Mouse (Mus musculus) stomach, embryonic 14.5 days (tissue): ENCODE data around the gene Gpr35. TPM values are rescaled to one million over a fixed set of nuclear protein-coding genes. Genes with fewer than 3 reads are reported as not detected.
A peak's percentile ranks its signal among the peaks of the same experiment; 100 is the strongest.

Experiments used
- ATAC-seq: fragments of 200-750 bp; cut with Nextera tagmentation; 2 replicates; pipeline ENCODE4 v1.8.0; 2017; ENCODE audit warnings: low read depth, moderate TSS enrichment; ENCODE audit not compliant: insufficient number of reproducible peaks, insufficient read depth, low FRiP score
- H3K27ac ChIP-seq: fragments of 300-500 bp; sonication (generic); 2 replicates; pipeline ENCODE4 v1.5.1; 2014; ENCODE audit warnings: mild to moderate bottlenecking, low read length, moderate library complexity, mixed read lengths
- H3K27me3 ChIP-seq: fragments of 300-500 bp; sonication (generic); 2 replicates; pipeline ENCODE4 v1.6.1; 2014; ENCODE audit warnings: low read length, control low read depth, mixed read lengths; ENCODE audit not compliant: control insufficient read depth, insufficient read depth
- H3K36me3 ChIP-seq: fragments of 300-500 bp; sonication (generic); 2 replicates; pipeline ENCODE4 v1.6.1; 2014; ENCODE audit warnings: mild to moderate bottlenecking, control low read depth, low read length, moderate library complexity, mixed read lengths; ENCODE audit not compliant: control insufficient read depth, insufficient read depth
- H3K4me1 ChIP-seq: fragments of 300-500 bp; sonication (generic); 2 replicates; pipeline ENCODE4 v1.6.1; 2014; ENCODE audit warnings: low read length, control low read depth, mixed read lengths; ENCODE audit not compliant: control insufficient read depth, insufficient read depth
- H3K4me2 ChIP-seq: fragments of 300-500 bp; sonication (generic); replicated peaks from 2 replicates; pipeline ENCODE4 v1.6.1; 2014; ENCODE audit warnings: low read depth, low read length, control low read depth
- H3K4me3 ChIP-seq: fragments of 300-500 bp; sonication (generic); 2 replicates; pipeline ENCODE4 v1.5.1; 2014; ENCODE audit warnings: low read depth, low read length, control low read depth
- H3K9ac ChIP-seq: fragments of 300-500 bp; sonication (generic); replicated peaks from 2 replicates; pipeline ENCODE4 v1.6.1; 2014; ENCODE audit warnings: low read depth, mild to moderate bottlenecking, control low read depth, low read length, moderate library complexity, mixed read lengths
- H3K9me3 ChIP-seq: fragments of 300-500 bp; sonication (generic); 2 replicates; pipeline ENCODE4 v1.6.1; 2016; ENCODE audit warnings: low read depth, low read length, control low read depth; ENCODE audit not compliant: control insufficient read depth
- WGBS: fragments of 180-500 bp; shearing (Covaris S2); extraction: QIAGEN DNeasy Blood & Tissue Kit; methylation state at CpG from one replicate; pipeline ENCODE4 v1.1.7; 2014; 5-methylcytosine and 5-hydroxymethylcytosine counted together
- polyA plus RNA-seq: library from polyadenylated mRNA; unstranded; fragments of >200 nt; fragmentation: Nextera tagmentation; extraction: Ambion mirVana; gene quantifications from 2 replicates; pipeline ENCODE4 v1.2.1, GENCODE M21; 2014

The Gpr35 gene
- polyA plus RNA-seq, 1 experiment from 2014 or later, result 7.7 TPM

DNA sequence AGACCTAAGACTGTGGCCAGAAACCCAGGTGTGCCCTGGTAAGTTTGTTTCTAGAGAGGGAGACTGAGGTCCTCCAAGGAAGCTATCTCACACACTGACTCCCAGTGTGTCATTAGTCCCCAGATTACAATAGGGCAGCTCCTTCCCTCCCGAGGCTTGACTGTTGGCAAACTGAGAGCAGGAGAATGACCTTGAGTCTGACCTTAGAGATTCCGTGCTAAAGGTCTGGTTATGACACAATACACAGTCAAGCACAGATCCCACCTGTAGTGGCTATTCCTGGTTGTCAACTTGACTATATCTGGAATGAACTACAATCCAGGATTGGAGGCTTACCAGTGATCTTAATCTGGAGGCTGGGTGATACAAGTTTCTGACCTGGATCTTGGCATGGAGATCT is 79.4 kb downstream of the Gpr35 start:
- no peak overlapping the region for H3K9ac ChIP-seq
- H3K4me1 ChIP-seq, result no peaks in the 10 kb centered on the region
- no peak overlapping the region for H3K4me3 ChIP-seq
- WGBS, result 60% methylated on average over 2 of the region's 2 CpGs
- no peaks in the 10 kb centered on the region for H3K9me3 ChIP-seq
- ATAC-seq, result no peak
- H3K27me3 ChIP-seq, result no peaks in the 10 kb centered on the region
- no peak overlapping the region for H3K4me2 ChIP-seq
- H3K36me3 ChIP-seq, result no peaks in the 10 kb centered on the region
- no peak overlapping the region for H3K27ac ChIP-seq

DNA sequence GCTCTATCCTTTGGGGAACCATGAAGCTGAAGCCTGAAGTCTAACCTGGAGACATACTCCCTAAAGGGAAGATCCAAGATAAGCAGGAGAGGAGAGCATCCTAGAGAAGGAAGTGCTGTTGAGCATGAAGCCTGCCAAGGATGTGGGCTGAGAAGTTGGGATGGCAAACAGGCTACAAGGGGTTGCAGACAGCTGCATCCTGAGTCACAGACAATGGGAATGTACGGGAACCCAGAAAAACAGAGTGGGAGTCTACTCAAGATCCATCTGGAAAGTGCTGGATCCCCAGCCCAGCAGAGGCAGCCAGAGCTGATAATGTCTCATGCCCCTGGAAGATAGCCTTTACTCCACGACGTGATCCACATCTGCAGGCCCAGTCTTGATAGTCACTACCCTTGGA is 80.5 kb downstream of the Gpr35 start:
- H3K27me3 ChIP-seq, result no peaks in the 10 kb centered on the region
- no peaks in the 10 kb centered on the region for H3K36me3 ChIP-seq
- 80% methylated on average over 3 of the region's 3 CpGs for WGBS
- no peak overlapping the region for H3K4me2 ChIP-seq
- no peak overlapping the region for H3K27ac ChIP-seq
- no peak for ATAC-seq
- no peak overlapping the region for H3K4me3 ChIP-seq
- no peak overlapping the region for H3K9ac ChIP-seq
- no peaks in the 10 kb centered on the region for H3K9me3 ChIP-seq
- no peaks in the 10 kb centered on the region for H3K4me1 ChIP-seq

DNA sequence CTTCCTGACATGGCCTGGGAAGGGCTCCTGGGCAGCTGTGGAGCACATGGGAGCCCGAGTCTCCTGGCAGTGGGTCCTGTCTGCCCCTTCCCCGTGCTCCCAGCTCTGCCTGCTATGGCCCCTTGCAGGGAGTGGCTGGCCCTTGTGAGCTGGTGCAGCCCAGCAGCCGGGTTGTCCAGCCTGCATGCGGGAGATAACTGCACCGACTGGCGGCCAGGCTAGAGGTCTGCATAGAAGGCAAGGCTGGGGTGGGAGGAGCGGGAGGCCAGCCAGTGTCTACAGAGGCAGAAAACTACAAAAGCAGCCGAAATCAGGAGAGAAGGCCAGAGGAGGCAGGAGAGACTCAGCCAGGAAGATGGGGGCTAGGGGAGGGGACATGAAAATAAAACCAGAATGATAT is 83.3 kb downstream of the Gpr35 start:
- 47% methylated on average over 8 of the region's 8 CpGs for WGBS
- Histone ChIP-seq H3K4me3 (no peak overlapping the region), H3K9me3 (no peaks in the 10 kb centered on the region), H3K36me3 (no peaks in the 10 kb centered on the region), H3K27me3 (no peaks in the 10 kb centered on the region), H3K9ac (no peak overlapping the region), H3K4me1 (no peaks in the 10 kb centered on the region), H3K27ac (no peak overlapping the region), H3K4me2 (no peak overlapping the region)
- peak; percentile 80; the same call in 1 of the 2 replicates for ATAC-seq

DNA sequence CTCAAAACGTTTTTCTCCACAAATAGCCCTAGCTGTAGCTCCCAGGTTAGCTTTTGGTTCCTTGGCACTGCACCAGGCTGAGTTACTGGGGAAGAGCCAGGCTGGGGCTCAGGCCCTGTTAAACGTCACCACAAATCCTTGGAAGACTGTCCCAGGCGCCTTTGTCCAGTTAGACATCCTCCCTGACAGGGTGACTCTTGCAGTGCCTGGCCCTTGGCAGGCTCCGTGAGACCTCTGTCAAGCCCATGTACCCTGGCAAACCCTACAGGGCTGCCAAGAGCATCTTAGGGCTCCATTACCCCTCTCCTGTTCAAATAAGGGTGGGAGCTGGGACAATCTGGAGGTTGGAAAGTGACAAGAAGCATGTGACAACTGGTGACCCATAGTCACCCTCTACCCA is 85.3 kb downstream of the Gpr35 start:
- Histone ChIP-seq H3K9ac (no peak overlapping the region), H3K36me3 (no peaks in the 10 kb centered on the region)
- no peak for ATAC-seq

More for the DNA sequence above, 85.3 kb downstream of the Gpr35 start:
- Histone ChIP-seq H3K4me3 (no peak overlapping the region), H3K4me1 (no peaks in the 10 kb centered on the region), H3K9me3 (no peaks in the 10 kb centered on the region), H3K27me3 (no peaks in the 10 kb centered on the region), H3K4me2 (no peak overlapping the region), H3K27ac (no peak overlapping the region)
- 74% methylated on average over 4 of the region's 4 CpGs for WGBS

Other genes starting within 250 kb of the Gpr35 start
- gene Gpc1, start 119.2 kb upstream of the Gpr35 start, polyA plus RNA-seq, result 48.3 and 49.7 TPM in 2 replicates
- gene Ankmy1, start 48.0 kb upstream of the Gpr35 start, polyA plus RNA-seq, result 1.1 and 1.2 TPM in 2 replicates
- gene Dusp28, start 43.9 kb upstream of the Gpr35 start, polyA plus RNA-seq, result 9.6 and 12.1 TPM in 2 replicates
- gene Rnpepl1, start 40.1 kb upstream of the Gpr35 start, polyA plus RNA-seq, result 29.4 and 29.7 TPM in 2 replicates
- gene Capn10, start 16.5 kb upstream of the Gpr35 start, polyA plus RNA-seq, result 28.3 and 30.4 TPM in 2 replicates
- gene Aqp12, start 55.5 kb downstream of the Gpr35 start, polyA plus RNA-seq, result not detected in 2 replicates
- gene Kif1a, start 151.1 kb downstream of the Gpr35 start, polyA plus RNA-seq, result 18.7 and 23.2 TPM in 2 replicates
- gene Agxt, start 184.4 kb downstream of the Gpr35 start, polyA plus RNA-seq, result not detected in 2 replicates
- 2.6 TPM in 2 replicates for gene 2310007B03Rik, start 210.1 kb downstream of the Gpr35 start, polyA plus RNA-seq
- 0.10 and 0.23 TPM in 2 replicates for gene Crocc2, start 217.9 kb downstream of the Gpr35 start, polyA plus RNA-seq